Mouse (Mus musculus): Measurements from ENCODE around the gene Btbd9.

GRCm38 (mm10) chr17:30392031-30392430 lies 184.3 kb downstream of the Btbd9 start:
- TF ChIP-seq HCFC1 (IDR thresholded peaks at IDR 0.05; ENCODE audit: borderline replicate concordance, insufficient read depth, low read length): no peak
- no peak for TF ChIP-seq ZNF384 (IDR thresholded peaks at IDR 0.05; ENCODE audit: low read depth, low read length)
- TF ChIP-seq CHD2 (IDR thresholded peaks at IDR 0.05; ENCODE audit: low read depth, low read length): no peak
- TF ChIP-seq MAFK (IDR thresholded peaks at IDR 0.05; ENCODE audit: insufficient read depth, low read depth, low read length): no peak
